Mouse (Mus musculus) C2C12 (cell line): ENCODE results near the gene Cxcr1.

ENCODE experiments used
- CEBPB ChIP-seq: IDR thresholded peaks from one replicate; pipeline ENCODE4 v1.6.1; 2011; ENCODE audit warnings: low read depth, mild to moderate bottlenecking, control low read depth, moderate library complexity
- CTCF ChIP-seq: IDR thresholded peaks from one replicate; pipeline ENCODE4 v1.5.1; 2011; ENCODE audit not compliant: control insufficient read depth, insufficient read depth, insufficient read length

DNA sequence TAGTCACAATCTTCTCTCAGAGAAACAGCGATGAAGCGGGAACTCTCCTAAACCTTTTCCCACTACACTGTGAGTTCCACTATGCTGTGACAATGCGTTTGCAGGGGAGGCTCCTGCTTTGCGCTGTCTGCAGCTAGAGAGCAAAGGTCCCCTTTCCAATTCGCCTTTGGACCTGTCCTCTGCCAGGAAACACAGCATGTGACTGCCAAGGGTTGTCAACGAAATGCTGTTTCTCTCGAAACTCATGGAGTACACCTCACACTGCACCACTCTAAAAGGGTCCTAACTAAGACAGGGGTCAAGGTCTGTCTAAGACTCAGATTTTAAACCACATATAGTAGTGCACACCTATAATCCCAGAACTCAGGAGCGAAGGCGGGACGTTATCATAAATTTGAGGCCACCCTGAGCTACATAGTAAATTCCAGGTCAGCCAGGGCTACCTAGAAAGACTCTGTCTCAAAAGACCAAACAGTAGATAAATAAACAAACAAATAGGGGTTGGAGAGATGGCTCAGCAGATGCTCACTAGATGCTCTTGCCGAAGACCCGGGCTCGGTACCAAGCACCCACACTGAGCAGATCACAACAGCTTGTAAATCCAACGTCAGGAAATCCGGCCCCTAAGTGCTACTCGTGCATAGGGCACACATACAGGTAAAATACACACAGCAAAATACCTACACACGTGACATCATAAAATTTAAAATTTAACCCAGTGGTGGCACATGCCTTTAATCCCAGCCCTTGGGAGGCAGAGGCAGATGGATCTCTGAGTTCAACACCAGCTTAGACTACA lies 2.4 kb upstream of the Cxcr1 start:
- no peak for TF ChIP-seq CEBPB
- TF ChIP-seq CTCF: no peak
